Mouse (Mus musculus): ENCODE measurements at regions not wholly inside any gene's neighbourhood (a gene's known extent, or its start where the extent isn't known, plus 50 kb on each side); places are given as distances from the start of the nearest gene placed in this dataset.

- DNase-seq (ENCODE audit: low read depth, low spot score) = no peak
These were observed 424.9 kb upstream of the Dcn start for GRCm38 (mm10) chr10:97054472-97054871.

GRCm38 (mm10) chr10:97061961-97062360 lies 417.4 kb upstream of the Dcn start:
- DNase-seq (ENCODE audit: low read depth, low spot score) = no peak

GRCm38 (mm10) chr10:97064546-97064945 lies 414.9 kb upstream of the Dcn start:
- DNase-seq (ENCODE audit: low read depth, low spot score) = no peak

- no peak for DNase-seq (ENCODE audit: low read depth, low spot score)
These were observed 401.4 kb upstream of the Dcn start for GRCm38 (mm10) chr10:97078022-97078473.

- DNase-seq (ENCODE audit: low read depth, low spot score) = no peak
These were observed 399.8 kb upstream of the Dcn start for GRCm38 (mm10) chr10:97079575-97079974.

GRCm38 (mm10) chr10:97087286-97087685 lies 392.1 kb upstream of the Dcn start:
- no peak for DNase-seq (ENCODE audit: low read depth, low spot score)

- no peak for DNase-seq (ENCODE audit: low read depth, low spot score)
These were observed 389.2 kb upstream of the Dcn start for GRCm38 (mm10) chr10:97090254-97090653.

GRCm38 (mm10) chr10:97093886-97094285 lies 385.5 kb upstream of the Dcn start:
- DNase-seq (ENCODE audit: low read depth, low spot score) = no peak

- no peak for DNase-seq (ENCODE audit: low read depth, low spot score)
These were observed 364.9 kb upstream of the Dcn start for GRCm38 (mm10) chr10:97114501-97114900.

- no peak for DNase-seq (ENCODE audit: low read depth, low spot score)
These were observed 356.7 kb upstream of the Dcn start for GRCm38 (mm10) chr10:97122693-97123092.

- DNase-seq (ENCODE audit: low read depth, low spot score) = no peak
These were observed 337.8 kb upstream of the Dcn start for GRCm38 (mm10) chr10:97141561-97141960.

GRCm38 (mm10) chr10:97158561-97159395 lies 320.6 kb upstream of the Dcn start:
- DNase-seq (ENCODE audit: low read depth, low spot score) = no peak

GRCm38 (mm10) chr10:97159396-97159760 lies 320.0 kb upstream of the Dcn start:
- no peak for DNase-seq (ENCODE audit: low read depth, low spot score)

- DNase-seq (ENCODE audit: low read depth, low spot score) = peak; percentile 16
These were observed 319.4 kb upstream of the Dcn start for GRCm38 (mm10) chr10:97159831-97160575.

- no peak for DNase-seq (ENCODE audit: low read depth, low spot score)
These were observed 318.5 kb upstream of the Dcn start for GRCm38 (mm10) chr10:97160892-97161291.

- DNase-seq (ENCODE audit: low read depth, low spot score) = no peak
These were observed 300.9 kb upstream of the Dcn start for GRCm38 (mm10) chr10:97178468-97178867.

- DNase-seq (ENCODE audit: low read depth, low spot score) = no peak
These were observed 289.7 kb upstream of the Dcn start for GRCm38 (mm10) chr10:97189696-97190095.

GRCm38 (mm10) chr10:97211238-97211695 lies 268.1 kb upstream of the Dcn start:
- no peak for DNase-seq (ENCODE audit: low read depth, low spot score)

- no peak for DNase-seq (ENCODE audit: low read depth, low spot score)
These were observed 267.5 kb upstream of the Dcn start for GRCm38 (mm10) chr10:97211785-97212398.

- DNase-seq (ENCODE audit: low read depth, low spot score) = no peak
These were observed 259.9 kb upstream of the Dcn start for GRCm38 (mm10) chr10:97219474-97219873.

GRCm38 (mm10) chr10:97220431-97220830 lies 259.0 kb upstream of the Dcn start:
- no peak for DNase-seq (ENCODE audit: low read depth, low spot score)

GRCm38 (mm10) chr10:97235631-97236030 lies 243.8 kb upstream of the Dcn start:
- DNase-seq (ENCODE audit: low read depth, low spot score) = no peak
